In the genomic region with DNA sequence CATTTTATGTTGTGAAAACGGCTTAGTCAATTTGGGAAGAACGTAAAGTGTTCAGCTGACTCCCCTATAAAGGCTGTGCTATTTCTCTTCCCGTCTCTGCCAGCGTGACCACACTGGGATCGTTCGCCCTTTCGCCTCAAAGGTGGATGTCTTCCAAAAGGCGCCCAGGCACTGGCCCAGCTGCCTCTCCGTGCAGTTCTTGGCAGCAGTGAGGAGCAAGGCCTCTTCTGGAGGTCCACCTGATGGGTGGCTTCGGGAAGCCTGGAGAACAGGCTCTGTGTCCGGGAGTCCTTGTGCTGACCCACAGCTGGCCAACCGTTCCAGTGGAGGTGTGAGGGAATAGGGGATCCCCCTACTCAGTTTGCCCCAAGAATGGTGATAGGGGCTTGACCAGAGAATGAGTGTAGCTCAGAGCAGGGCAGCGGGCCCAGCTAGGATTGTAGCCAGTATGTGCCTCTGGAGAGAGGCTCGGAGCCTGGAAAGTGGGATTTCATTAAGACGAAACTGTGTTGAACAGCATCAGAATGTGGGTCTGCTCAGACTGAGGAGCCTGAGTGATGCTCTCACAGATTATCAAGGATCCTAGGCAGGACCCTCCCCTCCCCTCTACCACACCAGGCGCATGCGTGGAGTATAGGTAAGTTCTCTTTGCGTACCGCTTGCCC, we compare ENCODE assay signal across 20 mouse cellular contexts. TPM values are rescaled to one million over a fixed set of nuclear protein-coding genes. Genes with fewer than 3 reads are reported as not detected.
A peak's percentile ranks its signal among the peaks of the same experiment; 100 is the strongest.
DNase-seq lines count a peak whose midpoint lies in the region; ATAC-seq and TF ChIP-seq lines count a peak whose summit lies in the region.
"Had no signal": no experiment of that assay in that cellular context is flagged by ENCODE, and none has a peak within 500 bp of the region (broad histone marks: within the 10 kb centered on the region; RNA-seq: fewer than 3 reads in every experiment).

No protein-coding gene starts in this region.

- H3K4me3 ChIP-seq in kidney, adult 2 months (ENCODE audit: insufficient read depth, low read depth, low read length) = no peak overlapping the region
- no peak overlapping the region for H3K4me3 ChIP-seq in kidney, embryonic 14.5 days (ENCODE audit: low read length)
- H3K4me3 ChIP-seq: forebrain, embryonic 10.5 days; hindbrain, embryonic 12.5 days; stomach, embryonic 15.5 days had no signal

- peaks cover 5% of the 10 kb centered on the region for H3K9me3 ChIP-seq in kidney, embryonic 14.5 days (ENCODE audit: control insufficient read depth, low read length)
- H3K9me3 ChIP-seq: stomach, embryonic 15.5 days had no signal

- intact Hi-C loops in left cerebral cortex, postnatal 10 days (cut with DNase I) = no loop called here

- peak; percentile 62 for DNase-seq in adrenal gland, postnatal 14 days
- DNase-seq in adrenal gland, adult 8-10 months = no peak
- peak; percentile 55 for DNase-seq in kidney, adult 2 months
- peak; percentile 63 for DNase-seq in fibroblast of lung, adult 2 months (ENCODE audit: low read depth)
- peak; percentile 76 for DNase-seq in heart, postnatal 4 days
- no peak for DNase-seq in liver
- no peak for DNase-seq in left cerebral cortex, postnatal 10 days (ENCODE audit: extremely low spot score in 1 of 2, low spot score in 2 of 2)
- DNase-seq: cerebellum, adult 9-11 months; lung, adult 2 months; thymus, postnatal 4 days had no signal

- ATAC-seq in kidney, embryonic 14.5 days (ENCODE audit: low FRiP score, low TSS enrichment) = no peak

- no peak overlapping the region for H3K9ac ChIP-seq in kidney, embryonic 14.5 days (ENCODE audit: low read depth, low read length)
- H3K9ac ChIP-seq: hindbrain, embryonic 12.5 days; stomach, embryonic 15.5 days had no signal

- no peaks in the 10 kb centered on the region for H3K36me3 ChIP-seq in kidney, adult 2 months (ENCODE audit: control insufficient read depth, insufficient read depth, low read length)
- no peaks in the 10 kb centered on the region for H3K36me3 ChIP-seq in kidney, embryonic 14.5 days (ENCODE audit: control insufficient read depth, insufficient read depth, low read length)
- H3K36me3 ChIP-seq: forebrain, embryonic 10.5 days; hindbrain, embryonic 12.5 days; stomach, embryonic 15.5 days had no signal

- TF ChIP-seq POLR2A in kidney, adult 2 months (IDR thresholded peaks at IDR 0.05; ENCODE audit: low read depth, low read length) = no peak

- no peak overlapping the region for H3K4me2 ChIP-seq in kidney, embryonic 14.5 days (replicated peaks; ENCODE audit: low read depth, low read length)
- H3K4me2 ChIP-seq: hindbrain, embryonic 12.5 days; stomach, embryonic 15.5 days had no signal

- H3K27me3 ChIP-seq in kidney, adult 2 months (replicated peaks; ENCODE audit: control insufficient read depth, insufficient read depth, low read length) = no peaks in the 10 kb centered on the region
- peaks cover 24% of the 10 kb centered on the region for H3K27me3 ChIP-seq in kidney, embryonic 14.5 days (ENCODE audit: control insufficient read depth, insufficient read depth, low read length)

- no peaks in the 10 kb centered on the region for H3K4me1 ChIP-seq in kidney, adult 2 months (ENCODE audit: control insufficient read depth, insufficient read depth, low read length)
- H3K4me1 ChIP-seq in kidney, embryonic 14.5 days (ENCODE audit: control insufficient read depth, insufficient read depth, low read length) = peaks cover 5% of the 10 kb centered on the region
- H3K4me1 ChIP-seq: stomach, embryonic 15.5 days had no signal

- TF ChIP-seq CTCF in kidney, adult 2 months (conservative IDR thresholded peaks at IDR 0.05; ENCODE audit: insufficient read depth, insufficient read length, low read depth, low read length) = no peak

- H3K27ac ChIP-seq in kidney, adult 2 months (ENCODE audit: insufficient read depth, low read depth, low read length) = peak overlapping the region; percentile 20; the same call in 1 of the 2 replicates
- no peak overlapping the region for H3K27ac ChIP-seq in kidney, embryonic 14.5 days (ENCODE audit: low read depth, low read length)
- H3K27ac ChIP-seq: forebrain, embryonic 10.5 days; hindbrain, embryonic 12.5 days; kidney, postnatal 0 days; stomach, embryonic 15.5 days had no signal

- 74% methylated on average over 19 of the region's 19 CpGs for WGBS in kidney, adult 2 months
- WGBS in kidney, embryonic 14.5 days = 78% methylated on average over 19 of the region's 19 CpGs

RNA-seq across cellular contexts. Expression of gene Prdm16, which starts 12.5 kb away (rescaled TPM):
- total RNA-seq in adrenal gland, postnatal 14 days (2021) = 10.2 and 12.7 TPM in 2 replicates
- 1 to 10 TPM; 2.9 to 5.5 (median 3.8) TPM for total RNA-seq in adrenal gland, adult 8-10 months (2022)
- polyA plus RNA-seq in kidney, adult 2 months (2012; rRNA removed) = 7.1 and 8.5 TPM in 2 replicates
- 13.5 and 25.4 TPM in 2 replicates for polyA plus RNA-seq in kidney, embryonic 14.5 days (2014; fragmentation: Nextera tagmentation; extraction: Ambion mirVana)
- 10 to 100 TPM; 25.5 to 26.8 TPM for total RNA-seq in heart, postnatal 4 days (2021)
- 1 to 10 TPM; 4.9 to 6.1 TPM for total RNA-seq in left cerebral cortex, postnatal 10 days (2021)

RNA-seq across cellular contexts. Expression of gene Actrt2, which starts 18.5 kb away (rescaled TPM):
- total RNA-seq in adrenal gland, postnatal 14 days (2021) = not detected in 2 replicates
- total RNA-seq in adrenal gland, adult 8-10 months (2022) = not detected
- polyA plus RNA-seq in kidney, adult 2 months (2012; rRNA removed) = 0.05 and 0.06 TPM in 2 replicates
- polyA plus RNA-seq in kidney, embryonic 14.5 days (2014; fragmentation: Nextera tagmentation; extraction: Ambion mirVana) = not detected in 2 replicates
- not detected for total RNA-seq in heart, postnatal 4 days (2021)
- total RNA-seq in left cerebral cortex, postnatal 10 days (2021) = not detected
- total RNA-seq: gastrocnemius, adult 8-10 months; left cerebral cortex, adult 18-20 months had no signal
- polyA plus RNA-seq: embryonic facial prominence, embryonic 11.5 days; forebrain, embryonic 10.5 days; hindbrain, embryonic 12.5 days; kidney, postnatal 0 days; lung, adult 2 months; neural tube, embryonic 14.5 days; small intestine, adult 2 months; stomach, embryonic 15.5 days had no signal

Comparison
In these comparisons a context has a peak if more than half of its experiments do, and no peak if none do; other contexts are left out.
1. DNase-seq: peak in adrenal gland, postnatal 14 days (single experiment), kidney, adult 2 months (single experiment), fibroblast of lung, adult 2 months (single experiment) and heart, postnatal 4 days (single experiment); none in adrenal gland, adult 8-10 months (single experiment), liver (single experiment) and left cerebral cortex, postnatal 10 days (0 of 2).